Mouse (Mus musculus) spleen, adult 2 months (tissue): ENCODE data around the gene Gm20388.

Source experiments
- CTCF ChIP-seq: fragments of 200-500 bp; IDR thresholded peaks from 2 replicates; pipeline ENCODE4 v1.5.1; 2011; ENCODE audit warnings: mild to moderate bottlenecking, inconsistent platforms; ENCODE audit not compliant: insufficient read depth, insufficient read length, insufficient replicate concordance; ENCODE audit errors: extremely low read depth
- POLR2A ChIP-seq: fragments of 200-500 bp; IDR thresholded peaks from 2 replicates; pipeline ENCODE4 v1.6.1; 2011; ENCODE audit warnings: low read depth, low read length, inconsistent platforms

DNA sequence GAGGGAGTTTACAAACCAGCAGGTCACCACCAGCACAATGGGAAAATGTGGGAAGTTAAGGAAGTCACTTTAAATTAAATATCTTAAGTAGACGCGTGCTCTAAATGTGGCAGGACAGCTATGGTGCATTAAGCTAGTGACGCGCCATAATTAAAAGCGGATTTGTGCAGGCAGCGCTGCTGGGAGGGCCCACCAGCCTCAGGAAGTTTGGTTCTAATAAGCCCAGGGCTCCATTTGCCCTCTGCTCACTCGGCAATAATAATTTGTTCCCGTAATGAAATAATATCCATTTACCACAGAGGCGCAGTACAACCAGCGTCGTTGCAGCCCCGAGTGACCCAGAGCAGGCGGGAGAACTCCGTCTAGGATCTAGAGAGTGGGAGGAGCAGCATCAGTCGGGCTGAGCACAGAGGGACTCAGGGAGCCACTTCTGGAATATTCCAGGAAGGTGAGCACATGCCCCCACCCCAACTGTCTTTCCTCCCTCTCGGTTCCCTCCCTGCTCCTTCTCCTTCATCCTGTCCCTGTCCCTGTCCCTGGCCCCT, 1040.1 kb downstream of the Gm20388 start:
- TF ChIP-seq POLR2A (no peak), CTCF (no peak)
